ENCODE assay signal across 20 mouse cellular contexts in genomic region chr4:143055371-143055770, GRCm38 (mm10).
A peak's percentile ranks its signal among the peaks of the same experiment; 100 is the strongest.
DNase-seq lines count a peak whose midpoint lies in the region; ATAC-seq and TF ChIP-seq lines count a peak whose summit lies in the region.
"Had no signal": no experiment of that assay in that cellular context is flagged by ENCODE, and none has a peak within 500 bp of the region (broad histone marks: within the 10 kb centered on the region; RNA-seq: fewer than 3 reads in every experiment).

No protein-coding gene starts in this region.

- 0 out of 2 replicates have a peak, but pooled peaks have one; percentile 35 for ATAC-seq in embryonic facial prominence, embryonic 12.5 days (ENCODE audit: insufficient number of reproducible peaks, insufficient read depth, low FRiP score, low TSS enrichment)
- ATAC-seq in stomach, embryonic 14.5 days (ENCODE audit: insufficient number of reproducible peaks, insufficient read depth, low FRiP score, low read depth) = peak; percentile 23; the same call in 1 of the 2 replicates
- no peak for ATAC-seq in stomach, postnatal 0 days (ENCODE audit: low FRiP score, low TSS enrichment)
- ATAC-seq: forebrain, embryonic 14.5 days; intestine, postnatal 0 days; midbrain, embryonic 15.5 days had no signal

- TF ChIP-seq EP300 in stomach, postnatal 0 days (optimal IDR thresholded peaks at IDR 0.05) = no peak

- H3K4me1 ChIP-seq in embryonic facial prominence, embryonic 12.5 days = no peaks in the 10 kb centered on the region
- no peaks in the 10 kb centered on the region for H3K4me1 ChIP-seq in embryonic facial prominence, embryonic 10.5 days
- no peaks in the 10 kb centered on the region for H3K4me1 ChIP-seq in stomach, embryonic 14.5 days (ENCODE audit: control insufficient read depth, insufficient read depth, low read length)
- H3K4me1 ChIP-seq in stomach, postnatal 0 days (replicated peaks; ENCODE audit: control insufficient read depth, insufficient read depth) = no peaks in the 10 kb centered on the region
- H3K4me1 ChIP-seq: embryonic facial prominence, embryonic 13.5 days; liver, embryonic 13.5 days; midbrain, embryonic 15.5 days had no signal

- no peak overlapping the region for H3K27ac ChIP-seq in embryonic facial prominence, embryonic 12.5 days
- H3K27ac ChIP-seq in embryonic facial prominence, embryonic 10.5 days (replicated peaks) = no peak overlapping the region
- no peak overlapping the region for H3K27ac ChIP-seq in stomach, embryonic 14.5 days (ENCODE audit: low read length)
- no peak overlapping the region for H3K27ac ChIP-seq in stomach, postnatal 0 days (replicated peaks)
- H3K27ac ChIP-seq: embryonic facial prominence, embryonic 13.5 days; heart, adult 2 months; hindbrain, embryonic 12.5 days; kidney, embryonic 15.5 days; liver, embryonic 13.5 days; midbrain, embryonic 15.5 days had no signal

- H3K36me3 ChIP-seq in embryonic facial prominence, embryonic 12.5 days = no peaks in the 10 kb centered on the region
- H3K36me3 ChIP-seq in embryonic facial prominence, embryonic 10.5 days (replicated peaks) = no peaks in the 10 kb centered on the region
- H3K36me3 ChIP-seq in stomach, embryonic 14.5 days (ENCODE audit: control insufficient read depth, insufficient read depth, low read length) = no peaks in the 10 kb centered on the region
- no peaks in the 10 kb centered on the region for H3K36me3 ChIP-seq in stomach, postnatal 0 days (ENCODE audit: control insufficient read depth, insufficient read depth, low read length)
- H3K36me3 ChIP-seq: embryonic facial prominence, embryonic 13.5 days; hindbrain, embryonic 12.5 days; kidney, embryonic 15.5 days; liver, embryonic 13.5 days; midbrain, embryonic 15.5 days had no signal

- DNase-seq in embryonic facial prominence, embryonic 10.5 days (ENCODE audit: low spot score) = no peak
- DNase-seq in stomach, postnatal 0 days (ENCODE audit: low spot score) = no peak
- DNase-seq in cerebellum, postnatal 10 days = peak; percentile 47 to 61
- no peak for DNase-seq in thymus, postnatal 25 days
- no peak for DNase-seq in natural killer cell, adult 2 months (ENCODE audit: low spot score in 2 of 2)
- DNase-seq: B cell, adult 2 months; gastrocnemius, postnatal 14 days; heart, adult 2 months; liver, embryonic 13.5 days; lung, embryonic 14.5 days; lung, postnatal 36 days; thymus, adult 18-20 months had no signal

- no peak overlapping the region for H3K4me3 ChIP-seq in embryonic facial prominence, embryonic 12.5 days
- no peak overlapping the region for H3K4me3 ChIP-seq in embryonic facial prominence, embryonic 10.5 days
- no peak overlapping the region for H3K4me3 ChIP-seq in stomach, embryonic 14.5 days (ENCODE audit: low read depth, low read length)
- H3K4me3 ChIP-seq in stomach, postnatal 0 days (ENCODE audit: low read depth, low read length) = no peak overlapping the region
- H3K4me3 ChIP-seq: embryonic facial prominence, embryonic 13.5 days; heart, adult 2 months; hindbrain, embryonic 12.5 days; kidney, embryonic 15.5 days; liver, embryonic 13.5 days; midbrain, embryonic 15.5 days had no signal

- 86% methylated on average over 7 of the region's 7 CpGs for WGBS in embryonic facial prominence, embryonic 12.5 days
- WGBS in embryonic facial prominence, embryonic 10.5 days = 91% methylated on average over 7 of the region's 7 CpGs
- WGBS in stomach, embryonic 14.5 days = 78% methylated on average over 7 of the region's 7 CpGs
- 75% methylated on average over 7 of the region's 7 CpGs for whole genome bisulfite sequencing in stomach, postnatal 0 days

- H3K9me3 ChIP-seq in embryonic facial prominence, embryonic 12.5 days = no peaks in the 10 kb centered on the region
- H3K9me3 ChIP-seq in embryonic facial prominence, embryonic 10.5 days = no peaks in the 10 kb centered on the region
- H3K9me3 ChIP-seq in stomach, embryonic 14.5 days (ENCODE audit: control insufficient read depth, low read depth, low read length) = no peaks in the 10 kb centered on the region
- no peaks in the 10 kb centered on the region for H3K9me3 ChIP-seq in stomach, postnatal 0 days (ENCODE audit: control insufficient read depth, low read length)
- H3K9me3 ChIP-seq: hindbrain, embryonic 12.5 days; liver, embryonic 13.5 days; midbrain, embryonic 15.5 days had no signal

- H3K9ac ChIP-seq in embryonic facial prominence, embryonic 12.5 days = no peak overlapping the region
- no peak overlapping the region for H3K9ac ChIP-seq in stomach, embryonic 14.5 days (replicated peaks; ENCODE audit: low read depth, low read length)
- H3K9ac ChIP-seq in stomach, postnatal 0 days (ENCODE audit: low read length) = no peak overlapping the region
- H3K9ac ChIP-seq: embryonic facial prominence, embryonic 13.5 days; hindbrain, embryonic 12.5 days; kidney, embryonic 15.5 days; liver, embryonic 13.5 days; lung, embryonic 14.5 days; midbrain, embryonic 15.5 days had no signal

- TF ChIP-seq CTCF in stomach, postnatal 0 days (IDR thresholded peaks at IDR 0.05; ENCODE audit: low read depth) = no peak

- no peak overlapping the region for H3K4me2 ChIP-seq in embryonic facial prominence, embryonic 12.5 days (replicated peaks)
- no peak overlapping the region for H3K4me2 ChIP-seq in stomach, embryonic 14.5 days (replicated peaks; ENCODE audit: low read depth, low read length)
- no peak overlapping the region for H3K4me2 ChIP-seq in stomach, postnatal 0 days (replicated peaks; ENCODE audit: low read depth)
- H3K4me2 ChIP-seq: embryonic facial prominence, embryonic 13.5 days; hindbrain, embryonic 12.5 days; kidney, embryonic 15.5 days; liver, embryonic 13.5 days; lung, embryonic 14.5 days; midbrain, embryonic 15.5 days had no signal

- no peaks in the 10 kb centered on the region for H3K27me3 ChIP-seq in embryonic facial prominence, embryonic 12.5 days
- no peaks in the 10 kb centered on the region for H3K27me3 ChIP-seq in embryonic facial prominence, embryonic 10.5 days (replicated peaks; ENCODE audit: low read depth, poor library complexity, severe bottlenecking)
- H3K27me3 ChIP-seq in stomach, embryonic 14.5 days (ENCODE audit: control insufficient read depth, insufficient read depth, low read length) = no peaks in the 10 kb centered on the region
- no peaks in the 10 kb centered on the region for H3K27me3 ChIP-seq in stomach, postnatal 0 days (ENCODE audit: control insufficient read depth, insufficient read depth, low read length)
- H3K27me3 ChIP-seq: embryonic facial prominence, embryonic 13.5 days; hindbrain, embryonic 12.5 days; kidney, embryonic 15.5 days; liver, embryonic 13.5 days; midbrain, embryonic 15.5 days had no signal

Comparison
In these comparisons a context has a peak if more than half of its experiments do, and no peak if none do; other contexts are left out.
1. DNase-seq: peak in cerebellum, postnatal 10 days (2 of 2); none in embryonic facial prominence, embryonic 10.5 days (single experiment), stomach, postnatal 0 days (single experiment), thymus, postnatal 25 days (single experiment) and natural killer cell, adult 2 months (0 of 2).